Mouse (Mus musculus) gastrocnemius, adult 8-10 months (tissue): ENCODE measurements around the gene Bbip1. TPM values are rescaled to one million over a fixed set of nuclear protein-coding genes. Genes with fewer than 3 reads are reported as not detected.
"Not testable (repeated sequence)": the region's sequence is repeated elsewhere in the genome, so short reads cannot be mapped to it uniquely, and the experiment has no call there.

ENCODE experiments used
- DNase-seq, 2 experiments: peaks; one replicate each; pipeline ENCODE4 v3.0.0; 2022; ENCODE audit warnings: low spot score in 2 of 2
- total RNA-seq, 4 experiments: library from RNA; stranded (reverse); gene quantifications; 2 replicates each; pipeline ENCODE4 v1.2.4; 2022

The Bbip1 gene
- total RNA-seq, result 10 to 100 TPM; 36.2 to 43.1 (median 38.0) TPM

- peak; percentile 98 to 99 for DNase-seq
Measured at GRCm38 (mm10) chr19:53943802-53944785, at the start of gene Bbip1, which contains the start of gene Shoc2. Bbip1 (minus strand) TSS chr19:53944627. Shoc2 (plus strand) TSS chr19:53944306.

GRCm38 (mm10) chr19:53993860-53994259, 49.4 kb upstream of the Bbip1 start:
- no peak for DNase-seq

- no peak for DNase-seq
Measured at GRCm38 (mm10) chr19:53990538-53990937, 46.1 kb upstream of the Bbip1 start.

- DNase-seq, result no peak
Measured at GRCm38 (mm10) chr19:53984628-53985027, 40.2 kb upstream of the Bbip1 start.

GRCm38 (mm10) chr19:53983336-53983735, 38.9 kb upstream of the Bbip1 start:
- DNase-seq, result no peak

GRCm38 (mm10) chr19:53982041-53982440, 37.6 kb upstream of the Bbip1 start:
- DNase-seq, result no peak

- no peak for DNase-seq
Measured at GRCm38 (mm10) chr19:53973656-53974055, 29.2 kb upstream of the Bbip1 start.

- DNase-seq, result no peak
Measured at GRCm38 (mm10) chr19:53971938-53972337, 27.5 kb upstream of the Bbip1 start.

- DNase-seq, result no peak
Measured at GRCm38 (mm10) chr19:53969226-53969625, 24.8 kb upstream of the Bbip1 start.

GRCm38 (mm10) chr19:53964910-53965633, 20.6 kb upstream of the Bbip1 start:
- DNase-seq, result no peak

- not testable (repeated sequence) for DNase-seq
Measured at GRCm38 (mm10) chr19:53964347-53964746, 19.9 kb upstream of the Bbip1 start.

GRCm38 (mm10) chr19:53962511-53962910, 18.1 kb upstream of the Bbip1 start:
- DNase-seq, result no peak

- no peak for DNase-seq
Measured at GRCm38 (mm10) chr19:53957513-53957912, 13.1 kb upstream of the Bbip1 start.

- peak; percentile 9 to 24 for DNase-seq
Measured at GRCm38 (mm10) chr19:53945171-53946042, 980 bp upstream of the Bbip1 start.

GRCm38 (mm10) chr19:53944786-53945169, 351 bp upstream of the Bbip1 start:
- DNase-seq, result no peak

- DNase-seq, result no peak
Measured at GRCm38 (mm10) chr19:53942342-53942741, 2.1 kb downstream of the Bbip1 start.

GRCm38 (mm10) chr19:53941139-53941538, 3.3 kb downstream of the Bbip1 start:
- DNase-seq, result no peak

GRCm38 (mm10) chr19:53939467-53939866, 5.0 kb downstream of the Bbip1 start:
- no peak for DNase-seq

GRCm38 (mm10) chr19:53934046-53934445, 10.4 kb downstream of the Bbip1 start:
- no peak for DNase-seq

GRCm38 (mm10) chr19:53933050-53933449, 11.4 kb downstream of the Bbip1 start:
- DNase-seq, result no peak

GRCm38 (mm10) chr19:53929218-53929617, 15.2 kb downstream of the Bbip1 start:
- DNase-seq, result no peak
